10 mouse cellular contexts compared by ENCODE assay signal in the genomic region with DNA sequence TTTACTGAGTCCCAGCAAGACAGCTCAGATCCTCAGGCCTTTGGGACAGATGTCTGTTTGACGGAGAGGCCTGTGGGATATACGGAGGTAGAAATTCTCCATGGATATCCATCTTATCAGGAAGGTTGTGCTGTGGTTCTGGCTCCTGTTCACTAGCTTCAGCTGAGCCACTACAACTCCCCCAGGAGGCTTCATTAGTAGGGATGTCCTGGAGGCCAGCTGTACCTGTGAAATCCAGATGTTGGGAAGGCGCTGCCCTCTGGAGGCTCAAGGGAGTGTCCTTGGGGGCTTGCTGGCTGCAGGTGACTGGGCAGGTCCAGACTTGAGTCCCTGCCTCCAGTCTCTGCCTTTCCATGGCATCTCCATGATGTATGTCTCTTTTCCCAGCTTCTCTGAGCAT.
DNase-seq lines count a peak whose midpoint lies in the region; ATAC-seq and TF ChIP-seq lines count a peak whose summit lies in the region.
"Had no signal": no experiment of that assay in that cellular context is flagged by ENCODE, and none has a peak within 500 bp of the region (broad histone marks: within the 10 kb centered on the region; RNA-seq: fewer than 3 reads in every experiment).

No protein-coding gene starts in this region.

- H3K4me1 ChIP-seq in heart, embryonic 16.5 days (ENCODE audit: control insufficient read depth, insufficient read depth, low read length) = peaks cover 52% of the 10 kb centered on the region
- H3K4me1 ChIP-seq in midbrain, embryonic 10.5 days = peaks cover 61% of the 10 kb centered on the region
- peaks cover 8% of the 10 kb centered on the region for H3K4me1 ChIP-seq in midbrain, postnatal 0 days (ENCODE audit: insufficient read depth, low read length)
- peaks cover 74% of the 10 kb centered on the region for H3K4me1 ChIP-seq in embryonic facial prominence, embryonic 12.5 days
- peaks cover 60% of the 10 kb centered on the region for H3K4me1 ChIP-seq in neural tube, embryonic 14.5 days (ENCODE audit: control insufficient read depth, insufficient read depth, low read length)

- H3K27me3 ChIP-seq in heart, embryonic 16.5 days (ENCODE audit: control insufficient read depth, insufficient read depth, low read length) = no peaks in the 10 kb centered on the region
- H3K27me3 ChIP-seq in midbrain, embryonic 10.5 days (ENCODE audit: low read depth, poor library complexity, severe bottlenecking) = peaks cover 98% of the 10 kb centered on the region
- H3K27me3 ChIP-seq in midbrain, postnatal 0 days (ENCODE audit: insufficient read depth, low read length) = no peaks in the 10 kb centered on the region
- 0 out of 2 replicates have a peak, but pooled peaks cover 5% of the 10 kb centered on the region for H3K27me3 ChIP-seq in embryonic facial prominence, embryonic 12.5 days
- H3K27me3 ChIP-seq in neural tube, embryonic 14.5 days (ENCODE audit: control insufficient read depth, insufficient read depth, low read length) = no peaks in the 10 kb centered on the region

- DNase-seq in heart, adult 9 months (ENCODE audit: low spot score in 2 of 2) = no peak
- DNase-seq in midbrain, embryonic 10.5 days (ENCODE audit: low spot score) = no peak
- no peak for DNase-seq in midbrain, postnatal 0 days (ENCODE audit: low spot score)
- no peak for DNase-seq in layer of hippocampus, postnatal 25 days (ENCODE audit: extremely low spot score in 1 of 2, low spot score in 1 of 2)
- no peak for DNase-seq in adrenal gland, postnatal 14 days
- DNase-seq: thymus, postnatal 14 days had no signal

- no peak for ATAC-seq in heart, embryonic 16.5 days (replicated peaks; ENCODE audit: extremely low read depth, insufficient read depth, low FRiP score)
- ATAC-seq in midbrain, postnatal 0 days (ENCODE audit: low FRiP score) = no peak
- no peak for ATAC-seq in embryonic facial prominence, embryonic 12.5 days (ENCODE audit: insufficient number of reproducible peaks, insufficient read depth, low FRiP score, low TSS enrichment)
- ATAC-seq in neural tube, embryonic 14.5 days (ENCODE audit: low read depth) = no peak

- H3K4me2 ChIP-seq in heart, embryonic 16.5 days (ENCODE audit: low read depth, low read length) = no peak overlapping the region
- H3K4me2 ChIP-seq in midbrain, postnatal 0 days (ENCODE audit: low read depth, low read length, poor library complexity, severe bottlenecking) = no peak overlapping the region
- no peak overlapping the region for H3K4me2 ChIP-seq in embryonic facial prominence, embryonic 12.5 days (replicated peaks)
- H3K4me2 ChIP-seq in neural tube, embryonic 14.5 days (ENCODE audit: low read depth, low read length) = no peak overlapping the region

- no peak for TF ChIP-seq CTCF in midbrain, postnatal 0 days (IDR thresholded peaks at IDR 0.05)

- peak overlapping the region; percentile 56 for H3K27ac ChIP-seq in heart, embryonic 16.5 days (ENCODE audit: low read length)
- peak overlapping the region; percentile 42; the same call in 1 of the 2 replicates for H3K27ac ChIP-seq in midbrain, embryonic 10.5 days (replicated peaks)
- no peak overlapping the region for H3K27ac ChIP-seq in midbrain, postnatal 0 days (ENCODE audit: low read depth, low read length)
- peak overlapping the region; percentile 80 for H3K27ac ChIP-seq in embryonic facial prominence, embryonic 12.5 days
- peak overlapping the region; percentile 73; the same call in 1 of the 2 replicates for H3K27ac ChIP-seq in neural tube, embryonic 14.5 days (ENCODE audit: low read depth, low read length)

- 57% methylated on average over 3 of the region's 3 CpGs for WGBS in heart, embryonic 16.5 days
- WGBS in midbrain, embryonic 10.5 days = 62% methylated on average over 3 of the region's 3 CpGs
- 57% methylated on average over 3 of the region's 3 CpGs for WGBS in midbrain, postnatal 0 days
- WGBS in embryonic facial prominence, embryonic 12.5 days = 60% methylated on average over 3 of the region's 3 CpGs
- WGBS in neural tube, embryonic 14.5 days = 51% methylated on average over 3 of the region's 3 CpGs

- H3K36me3 ChIP-seq in heart, embryonic 16.5 days (ENCODE audit: control insufficient read depth, insufficient read depth) = no peaks in the 10 kb centered on the region
- no peaks in the 10 kb centered on the region for H3K36me3 ChIP-seq in midbrain, embryonic 10.5 days
- no peaks in the 10 kb centered on the region for H3K36me3 ChIP-seq in midbrain, postnatal 0 days (ENCODE audit: insufficient read depth, low read length)
- H3K36me3 ChIP-seq in embryonic facial prominence, embryonic 12.5 days = no peaks in the 10 kb centered on the region
- H3K36me3 ChIP-seq in neural tube, embryonic 14.5 days (ENCODE audit: control insufficient read depth, insufficient read depth, low read length) = no peaks in the 10 kb centered on the region
- H3K36me3 ChIP-seq: G1E had no signal

- peaks cover 2% of the 10 kb centered on the region for H3K9me3 ChIP-seq in heart, embryonic 16.5 days (replicated peaks; ENCODE audit: control insufficient read depth, low read length)
- H3K9me3 ChIP-seq in midbrain, embryonic 10.5 days (replicated peaks) = peaks cover 6% of the 10 kb centered on the region; the same call in 1 of the 2 replicates
- H3K9me3 ChIP-seq in midbrain, postnatal 0 days (ENCODE audit: low read length) = no peaks in the 10 kb centered on the region
- no peaks in the 10 kb centered on the region; the same call in 1 of the 2 replicates for H3K9me3 ChIP-seq in embryonic facial prominence, embryonic 12.5 days
- H3K9me3 ChIP-seq in neural tube, embryonic 14.5 days (ENCODE audit: control insufficient read depth, low read length) = no peaks in the 10 kb centered on the region

- no peak overlapping the region; the same call in 1 of the 2 replicates for H3K9ac ChIP-seq in heart, embryonic 16.5 days (ENCODE audit: low read length)
- no peak overlapping the region for H3K9ac ChIP-seq in midbrain, postnatal 0 days (replicated peaks; ENCODE audit: low read length, poor library complexity, severe bottlenecking)
- no peak overlapping the region for H3K9ac ChIP-seq in embryonic facial prominence, embryonic 12.5 days
- H3K9ac ChIP-seq in neural tube, embryonic 14.5 days (replicated peaks; ENCODE audit: low read depth, low read length) = no peak overlapping the region

- no peak overlapping the region for H3K4me3 ChIP-seq in heart, embryonic 16.5 days (ENCODE audit: low read length)
- H3K4me3 ChIP-seq in midbrain, embryonic 10.5 days = no peak overlapping the region
- no peak overlapping the region for H3K4me3 ChIP-seq in midbrain, postnatal 0 days (ENCODE audit: low read depth, low read length)
- H3K4me3 ChIP-seq in embryonic facial prominence, embryonic 12.5 days = no peak overlapping the region
- H3K4me3 ChIP-seq in neural tube, embryonic 14.5 days (ENCODE audit: low read depth, low read length) = no peak overlapping the region
